Mouse (Mus musculus): ENCODE data around the gene Cdh20. TPM values are rescaled to one million over a fixed set of nuclear protein-coding genes. Genes with fewer than 3 reads are reported as not detected.

Gene Cdh20
- polyA plus RNA-seq, 1 experiment: not detected

DNA sequence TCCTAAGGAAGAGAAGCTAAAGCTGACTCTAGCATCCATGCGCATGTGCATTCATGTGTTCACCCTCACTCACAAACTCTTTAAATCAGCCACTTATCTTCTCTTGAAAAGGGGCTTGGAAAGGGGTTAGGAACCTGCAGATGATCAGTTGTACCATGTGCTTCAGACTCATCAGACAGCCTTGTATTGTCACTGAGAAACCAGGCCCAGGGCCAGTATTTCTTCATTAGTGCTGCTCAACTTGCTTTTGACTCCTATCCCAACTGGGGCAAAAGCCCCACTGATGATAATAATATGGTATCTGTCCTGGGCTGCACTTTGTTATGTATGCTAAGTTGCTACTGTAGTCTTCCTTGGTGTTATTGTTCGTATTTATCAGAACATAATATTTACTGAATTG is 38.9 kb downstream of the Cdh20 start:
- H3K9ac ChIP-seq (ENCODE audit: low read depth, poor library complexity, severe bottlenecking): no peak overlapping the region
- no peaks in the 10 kb centered on the region for H3K4me1 ChIP-seq (ENCODE audit: control insufficient read depth, insufficient read depth, low read length)
- no peak for TF ChIP-seq CTCF (IDR thresholded peaks at IDR 0.05; ENCODE audit: low read depth, low read length)
- TF ChIP-seq EP300 (IDR thresholded peaks at IDR 0.05; ENCODE audit: insufficient read depth, low read depth, low read length): no peak
- TF ChIP-seq POLR2A (IDR thresholded peaks at IDR 0.05; ENCODE audit: insufficient read depth, low read length): no peak
- no peak overlapping the region for H3K4me3 ChIP-seq (ENCODE audit: low read depth, low read length)
- no peaks in the 10 kb centered on the region for H3K9me3 ChIP-seq (replicated peaks; ENCODE audit: control insufficient read depth, insufficient read depth, low read length, poor library complexity, severe bottlenecking)
- H3K27ac ChIP-seq (ENCODE audit: insufficient read depth, low read length): no peak overlapping the region
- no peaks in the 10 kb centered on the region for H3K27me3 ChIP-seq (ENCODE audit: control insufficient read depth, insufficient read depth, low read length, poor library complexity, severe bottlenecking)
- no peaks in the 10 kb centered on the region for H3K36me3 ChIP-seq (ENCODE audit: control insufficient read depth, insufficient read depth, low read length, poor library complexity, severe bottlenecking)

DNA sequence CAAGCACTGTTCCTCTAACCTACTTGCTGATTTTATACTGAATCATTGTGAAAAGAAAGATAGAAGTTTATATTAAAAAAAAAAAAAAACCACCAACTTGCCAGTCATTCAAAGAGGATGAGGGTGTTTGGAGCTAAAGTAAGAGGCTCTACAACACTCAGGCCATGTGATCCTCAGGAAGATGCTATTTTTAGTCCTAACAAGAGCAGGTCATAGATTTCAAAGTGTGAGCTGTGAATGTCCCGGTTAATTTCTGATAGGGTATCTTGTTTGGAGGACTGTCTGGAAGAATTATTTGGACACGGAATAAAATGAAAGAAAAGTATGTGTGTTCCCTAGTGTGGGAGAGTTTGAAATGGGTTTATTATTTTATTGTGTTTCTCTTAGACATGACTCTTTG is 49.2 kb downstream of the Cdh20 start:
- Histone ChIP-seq H3K9ac (ENCODE audit: low read depth, poor library complexity, severe bottlenecking) (no peak overlapping the region), H3K4me3 (ENCODE audit: low read depth, low read length) (no peak overlapping the region), H3K27me3 (ENCODE audit: control insufficient read depth, insufficient read depth, low read length, poor library complexity, severe bottlenecking) (no peaks in the 10 kb centered on the region), H3K9me3 (replicated peaks; ENCODE audit: control insufficient read depth, insufficient read depth, low read length, poor library complexity, severe bottlenecking) (no peaks in the 10 kb centered on the region), H3K4me1 (ENCODE audit: control insufficient read depth, insufficient read depth, low read length) (no peaks in the 10 kb centered on the region), H3K36me3 (ENCODE audit: control insufficient read depth, insufficient read depth, low read length, poor library complexity, severe bottlenecking) (no peaks in the 10 kb centered on the region), H3K27ac (ENCODE audit: insufficient read depth, low read length) (no peak overlapping the region)
- TF ChIP-seq EP300 (IDR thresholded peaks at IDR 0.05; ENCODE audit: insufficient read depth, low read depth, low read length) (no peak), CTCF (IDR thresholded peaks at IDR 0.05; ENCODE audit: low read depth, low read length) (no peak), POLR2A (IDR thresholded peaks at IDR 0.05; ENCODE audit: insufficient read depth, low read length) (no peak)

- no peaks in the 10 kb centered on the region for H3K27me3 ChIP-seq (ENCODE audit: control insufficient read depth, insufficient read depth, low read length, poor library complexity, severe bottlenecking)
- no peak overlapping the region for H3K9ac ChIP-seq (ENCODE audit: low read depth, poor library complexity, severe bottlenecking)
- H3K9me3 ChIP-seq (replicated peaks; ENCODE audit: control insufficient read depth, insufficient read depth, low read length, poor library complexity, severe bottlenecking): no peaks in the 10 kb centered on the region
- H3K36me3 ChIP-seq (ENCODE audit: control insufficient read depth, insufficient read depth, low read length, poor library complexity, severe bottlenecking): no peaks in the 10 kb centered on the region
- no peak overlapping the region for H3K4me3 ChIP-seq (ENCODE audit: low read depth, low read length)
- H3K4me1 ChIP-seq (ENCODE audit: control insufficient read depth, insufficient read depth, low read length): no peaks in the 10 kb centered on the region
- TF ChIP-seq POLR2A (IDR thresholded peaks at IDR 0.05; ENCODE audit: insufficient read depth, low read length): no peak
- TF ChIP-seq EP300 (IDR thresholded peaks at IDR 0.05; ENCODE audit: insufficient read depth, low read depth, low read length): no peak
- no peak for TF ChIP-seq CTCF (IDR thresholded peaks at IDR 0.05; ENCODE audit: low read depth, low read length)
- no peak overlapping the region for H3K27ac ChIP-seq (ENCODE audit: insufficient read depth, low read length)
Observed at GRCm38 (mm10) chr1:104828106-104828505, 59.8 kb downstream of the Cdh20 start.

DNA sequence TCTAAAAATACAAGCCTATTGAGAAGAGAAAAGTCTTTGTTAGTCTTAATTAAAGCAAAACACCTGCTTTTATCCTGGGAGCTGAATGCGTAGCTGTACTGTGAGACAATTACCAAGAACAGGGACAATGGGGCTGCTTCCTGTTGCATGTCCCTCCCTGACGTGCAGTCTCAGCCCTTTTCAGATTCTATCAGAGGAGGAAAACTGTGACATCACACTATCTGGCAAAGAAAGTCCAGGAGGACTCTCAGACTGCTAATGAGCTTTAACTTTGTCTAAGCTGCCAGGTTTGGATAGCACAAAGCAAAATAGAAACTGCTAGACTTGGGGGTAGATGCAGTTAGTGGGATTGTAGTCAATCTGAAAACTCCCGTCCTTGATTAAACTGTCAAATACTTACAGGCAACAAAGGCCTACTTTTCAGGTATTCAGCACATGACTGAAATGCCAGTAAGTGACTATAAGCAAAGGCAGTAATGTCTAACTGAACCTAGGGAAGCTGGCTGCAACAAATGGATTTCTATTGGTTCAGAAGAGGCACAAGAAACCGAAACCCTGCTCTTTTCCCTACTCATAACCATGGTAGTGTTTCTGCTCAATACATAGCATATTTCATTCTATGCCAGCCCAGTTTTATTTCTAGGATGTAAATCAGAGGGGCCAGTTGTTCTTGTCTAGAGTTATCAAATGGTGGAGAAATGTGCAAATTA is 70.0 kb downstream of the Cdh20 start:
- H3K4me1 ChIP-seq (ENCODE audit: control insufficient read depth, insufficient read depth, low read length): no peaks in the 10 kb centered on the region
- H3K27me3 ChIP-seq (ENCODE audit: control insufficient read depth, insufficient read depth, low read length, poor library complexity, severe bottlenecking): no peaks in the 10 kb centered on the region
- no peak overlapping the region for H3K27ac ChIP-seq (ENCODE audit: insufficient read depth, low read length)
- no peak overlapping the region for H3K9ac ChIP-seq (ENCODE audit: low read depth, poor library complexity, severe bottlenecking)
- H3K9me3 ChIP-seq (replicated peaks; ENCODE audit: control insufficient read depth, insufficient read depth, low read length, poor library complexity, severe bottlenecking): peaks cover 8% of the 10 kb centered on the region; the same call in 1 of the 2 replicates
- no peak for TF ChIP-seq CTCF (IDR thresholded peaks at IDR 0.05; ENCODE audit: low read depth, low read length)
- 0 out of 2 replicates have a peak, but pooled peaks have one; percentile 4 for TF ChIP-seq EP300 (IDR thresholded peaks at IDR 0.05; ENCODE audit: insufficient read depth, low read depth, low read length)
- no peak overlapping the region for H3K4me3 ChIP-seq (ENCODE audit: low read depth, low read length)
- no peaks in the 10 kb centered on the region for H3K36me3 ChIP-seq (ENCODE audit: control insufficient read depth, insufficient read depth, low read length, poor library complexity, severe bottlenecking)

GRCm38 (mm10) chr1:104839051-104839450 is 70.7 kb downstream of the Cdh20 start:
- H3K9me3 ChIP-seq (replicated peaks; ENCODE audit: control insufficient read depth, insufficient read depth, low read length, poor library complexity, severe bottlenecking): peaks cover 8% of the 10 kb centered on the region; the same call in 1 of the 2 replicates
- TF ChIP-seq EP300 (IDR thresholded peaks at IDR 0.05; ENCODE audit: insufficient read depth, low read depth, low read length) (no peak), POLR2A (IDR thresholded peaks at IDR 0.05; ENCODE audit: insufficient read depth, low read length) (no peak), CTCF (IDR thresholded peaks at IDR 0.05; ENCODE audit: low read depth, low read length) (no peak)
- H3K27me3 ChIP-seq (ENCODE audit: control insufficient read depth, insufficient read depth, low read length, poor library complexity, severe bottlenecking): no peaks in the 10 kb centered on the region
- no peak overlapping the region for H3K4me3 ChIP-seq (ENCODE audit: low read depth, low read length)
- no peak overlapping the region for H3K27ac ChIP-seq (ENCODE audit: insufficient read depth, low read length)
- no peaks in the 10 kb centered on the region for H3K4me1 ChIP-seq (ENCODE audit: control insufficient read depth, insufficient read depth, low read length)
- H3K9ac ChIP-seq (ENCODE audit: low read depth, poor library complexity, severe bottlenecking): no peak overlapping the region
- H3K36me3 ChIP-seq (ENCODE audit: control insufficient read depth, insufficient read depth, low read length, poor library complexity, severe bottlenecking): no peaks in the 10 kb centered on the region

- Histone ChIP-seq H3K9me3 (replicated peaks; ENCODE audit: control insufficient read depth, insufficient read depth, low read length, poor library complexity, severe bottlenecking) (no peaks in the 10 kb centered on the region), H3K36me3 (ENCODE audit: control insufficient read depth, insufficient read depth, low read length, poor library complexity, severe bottlenecking) (no peaks in the 10 kb centered on the region), H3K27ac (ENCODE audit: insufficient read depth, low read length) (no peak overlapping the region), H3K9ac (ENCODE audit: low read depth, poor library complexity, severe bottlenecking) (no peak overlapping the region), H3K4me3 (ENCODE audit: low read depth, low read length) (no peak overlapping the region), H3K4me1 (ENCODE audit: control insufficient read depth, insufficient read depth, low read length) (no peaks in the 10 kb centered on the region), H3K27me3 (ENCODE audit: control insufficient read depth, insufficient read depth, low read length, poor library complexity, severe bottlenecking) (no peaks in the 10 kb centered on the region)
- TF ChIP-seq EP300 (IDR thresholded peaks at IDR 0.05; ENCODE audit: insufficient read depth, low read depth, low read length): no peak
- no peak for TF ChIP-seq CTCF (IDR thresholded peaks at IDR 0.05; ENCODE audit: low read depth, low read length)
- no peak for TF ChIP-seq POLR2A (IDR thresholded peaks at IDR 0.05; ENCODE audit: insufficient read depth, low read length)
Observed at GRCm38 (mm10) chr1:104848256-104848919, 80.1 kb downstream of the Cdh20 start.
